Mouse (Mus musculus): ENCODE results near the gene Acot3.
"Not testable (repeated sequence)": the region's sequence is repeated elsewhere in the genome, so short reads cannot be mapped to it uniquely, and the experiment has no call there.

Gene Acot3

DNA sequence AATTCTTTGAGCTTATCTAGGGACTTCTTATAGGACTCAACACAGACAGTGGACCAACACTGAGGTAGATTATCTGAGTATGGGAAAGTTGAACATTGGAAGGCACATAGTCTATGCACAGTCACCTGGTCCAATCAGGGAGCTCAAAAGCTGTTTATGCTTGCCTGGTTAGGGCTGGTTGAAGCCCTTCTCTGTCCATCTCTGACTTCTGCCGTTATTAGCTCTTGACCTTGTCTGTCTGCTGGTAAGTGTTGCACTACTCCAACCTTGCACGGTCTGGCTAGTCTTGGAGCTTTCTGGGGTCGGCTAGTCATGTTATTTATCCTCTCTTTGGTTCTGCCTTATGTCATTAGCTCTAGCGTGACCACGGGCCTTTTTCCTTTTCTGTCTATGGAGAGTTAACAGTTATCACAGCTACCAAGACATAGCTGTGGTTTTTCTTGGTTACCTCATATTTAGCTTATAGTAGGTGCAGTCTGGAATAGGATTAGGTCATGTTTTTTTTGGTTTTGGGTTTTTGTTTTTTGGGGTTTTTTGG lies at the start of gene Acot3:
TSS of gene Acot3 (plus strand) at position 208 of the 538 bp plus-strand sequence.
- no peak for DNase-seq

DNA sequence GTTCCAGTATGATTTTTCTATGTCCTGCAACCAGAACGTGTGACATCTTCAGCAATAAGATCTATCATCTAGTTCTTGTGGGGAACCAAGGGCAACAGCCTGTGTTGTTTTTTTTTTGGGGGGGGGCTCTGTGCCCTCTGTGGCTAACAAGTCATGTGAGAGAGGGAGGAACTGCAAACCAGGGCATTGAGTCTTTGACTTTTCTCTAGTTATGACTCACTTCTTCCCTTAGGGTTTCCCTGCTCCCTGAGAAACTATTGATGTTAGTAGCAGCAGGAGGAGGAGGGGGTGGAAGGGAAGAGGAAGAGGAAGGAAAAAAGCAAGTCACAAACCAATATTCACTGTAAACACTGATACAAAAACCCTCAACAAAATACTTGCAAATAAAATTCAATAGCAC lies 48.1 kb upstream of the Acot3 start:
- DNase-seq, result no peak

DNA sequence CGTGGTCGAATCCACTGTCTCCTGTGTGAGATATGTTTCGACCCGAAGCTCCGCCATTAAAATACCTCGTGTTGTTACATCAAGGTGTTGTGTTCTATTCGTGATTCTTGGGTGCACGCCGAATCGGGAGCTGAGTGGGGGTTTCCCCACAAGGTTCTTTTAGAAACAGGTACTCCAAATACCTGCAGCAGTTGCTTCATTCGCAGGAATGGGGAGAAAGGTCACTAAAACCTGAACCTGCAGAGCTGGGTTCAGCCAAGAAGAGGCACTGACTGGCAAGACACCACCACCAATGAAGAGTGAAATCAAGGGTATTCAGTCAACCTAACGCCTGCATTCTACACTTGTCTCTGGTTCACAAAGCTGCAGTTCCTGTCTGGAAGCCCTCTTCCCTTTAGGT lies 43.7 kb upstream of the Acot3 start:
- DNase-seq, result no peak

DNA sequence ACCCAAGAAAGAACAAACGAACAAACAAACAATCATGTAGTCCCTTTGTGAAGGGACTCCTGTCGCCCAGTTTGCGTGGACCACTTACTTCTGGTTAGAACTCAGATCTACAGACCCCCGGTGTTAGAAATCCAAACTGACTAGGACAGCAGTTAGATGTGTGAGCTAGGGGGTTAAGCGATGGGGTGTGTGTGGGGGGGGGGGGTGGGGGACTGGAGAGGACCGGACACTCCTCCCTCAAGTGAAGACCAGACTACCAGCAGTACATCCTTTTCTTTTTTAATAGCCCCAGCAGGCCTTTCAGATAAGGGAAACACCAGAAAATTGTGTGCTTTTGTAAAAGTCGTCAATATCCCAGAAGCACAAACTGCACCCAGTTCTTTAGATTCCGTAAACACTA lies 43.2 kb upstream of the Acot3 start:
- DNase-seq, result no peak

DNA sequence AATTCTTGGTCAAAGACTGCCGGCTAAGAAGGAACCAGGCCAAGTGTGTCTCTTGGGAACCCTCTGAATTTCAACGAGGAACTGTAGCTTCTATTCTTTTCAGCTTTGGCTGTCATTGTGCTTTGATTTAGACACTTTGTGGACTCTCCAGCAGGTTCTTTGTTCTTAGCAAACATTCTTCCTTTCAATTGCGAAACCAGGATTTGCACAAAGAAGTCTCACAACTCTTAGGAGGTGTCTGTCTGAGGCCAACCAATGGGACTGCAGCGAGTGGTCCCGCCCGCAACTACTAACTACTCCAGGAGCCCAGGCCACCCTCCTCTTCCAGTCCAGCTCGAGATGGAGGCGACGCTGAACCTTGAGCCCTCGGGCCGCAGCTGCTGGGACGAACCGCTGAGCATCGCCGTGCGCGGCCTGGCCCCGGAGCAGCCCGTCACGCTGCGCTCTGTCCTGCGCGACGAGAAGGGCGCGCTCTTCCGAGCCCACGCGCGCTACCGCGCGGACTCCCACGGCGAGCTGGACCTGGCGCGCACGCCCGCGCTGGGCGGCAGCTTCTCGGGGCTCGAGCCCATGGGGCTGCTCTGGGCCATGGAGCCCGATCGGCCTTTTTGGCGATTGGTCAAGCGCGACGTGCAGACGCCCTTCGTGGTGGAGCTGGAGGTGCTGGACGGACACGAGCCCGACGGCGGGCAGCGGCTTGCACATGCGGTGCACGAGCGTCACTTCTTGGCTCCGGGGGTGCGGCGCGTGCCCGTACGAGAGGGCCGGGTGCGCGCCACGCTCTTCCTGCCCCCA lies 42.6 kb upstream of the Acot3 start, which contains the start of gene Acot1:
TSS of gene Acot1 (plus strand) at position 320 of the 795 bp plus-strand sequence.
- DNase-seq, result peak; percentile 81

DNA sequence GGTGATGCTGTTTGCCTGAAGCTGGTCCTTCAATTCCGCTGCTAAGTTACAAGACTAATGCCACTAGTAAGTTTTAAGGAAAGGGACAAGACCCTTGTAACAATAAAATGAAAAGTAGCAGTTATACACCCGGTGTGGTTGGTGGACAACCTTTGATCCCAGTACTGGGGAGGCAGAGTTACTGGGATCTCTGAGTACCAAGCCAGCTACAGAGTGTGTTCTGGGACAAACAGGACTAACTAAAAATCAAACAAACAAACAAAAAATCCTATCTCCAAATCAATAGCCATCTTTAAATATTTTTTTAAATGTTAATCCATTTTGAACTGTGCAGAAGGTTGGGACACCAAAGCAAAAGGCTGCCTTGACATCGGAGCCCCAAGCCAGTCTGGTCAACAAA lies 41.7 kb upstream of the Acot3 start:
- DNase-seq, result no peak

DNA sequence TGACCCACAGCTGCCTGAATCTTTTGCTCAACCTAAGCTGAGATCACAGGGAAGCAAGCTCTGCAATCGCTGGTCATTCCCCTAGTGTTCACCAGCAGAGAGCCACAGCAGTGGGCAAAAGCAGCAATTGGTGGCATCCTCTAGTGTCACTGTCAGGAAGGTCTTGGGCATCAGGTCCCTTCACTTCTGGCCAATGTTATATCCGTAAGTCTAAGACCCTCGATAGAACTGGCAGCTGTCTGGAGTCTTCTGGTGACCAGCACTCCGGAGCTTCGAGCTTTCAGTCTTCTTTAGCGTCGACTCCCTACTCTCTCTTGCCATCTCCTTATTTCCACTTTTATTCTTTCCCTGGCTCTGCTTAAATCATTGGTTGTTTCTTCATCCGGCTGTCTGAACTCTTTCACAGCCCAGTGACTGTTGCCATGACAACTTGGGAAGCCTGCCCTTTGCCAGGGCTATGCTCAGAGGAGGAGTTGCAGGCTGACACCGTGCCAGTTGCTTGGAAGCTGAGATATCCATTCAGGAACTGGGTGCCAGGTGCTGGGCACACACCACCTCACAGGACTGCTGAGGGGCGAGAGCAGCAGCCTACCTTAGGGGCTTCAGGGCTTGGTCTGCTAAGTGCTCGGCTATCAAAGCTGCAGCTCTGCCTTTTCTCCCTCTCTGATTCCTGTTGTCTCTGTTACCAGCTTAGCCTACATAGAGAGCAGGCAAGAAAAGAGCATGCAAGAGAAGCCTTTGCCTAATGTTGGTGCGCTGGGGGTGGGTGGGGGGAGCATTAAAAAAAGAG lies 40.5 kb upstream of the Acot3 start:
- peak; percentile 82 for DNase-seq

DNA sequence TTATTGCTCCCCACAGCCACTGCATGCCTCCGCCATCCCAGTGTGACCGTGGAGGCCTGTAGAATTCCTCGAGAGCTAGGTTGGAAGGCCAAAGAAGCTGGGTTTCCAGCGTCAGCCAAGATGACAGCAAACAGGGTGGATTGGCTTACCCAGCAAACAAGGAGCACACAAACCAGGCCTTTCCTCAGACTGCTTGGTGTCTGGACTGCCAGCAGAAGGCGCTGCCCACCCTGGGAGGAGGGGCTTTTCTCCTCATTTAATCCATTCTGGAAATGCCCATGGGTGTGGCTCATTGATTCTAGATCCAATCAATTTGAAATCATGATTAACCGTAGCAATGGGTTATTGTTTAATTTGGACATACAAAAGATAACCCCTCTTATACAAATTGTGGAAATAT lies 38.8 kb upstream of the Acot3 start:
- DNase-seq, result no peak

DNA sequence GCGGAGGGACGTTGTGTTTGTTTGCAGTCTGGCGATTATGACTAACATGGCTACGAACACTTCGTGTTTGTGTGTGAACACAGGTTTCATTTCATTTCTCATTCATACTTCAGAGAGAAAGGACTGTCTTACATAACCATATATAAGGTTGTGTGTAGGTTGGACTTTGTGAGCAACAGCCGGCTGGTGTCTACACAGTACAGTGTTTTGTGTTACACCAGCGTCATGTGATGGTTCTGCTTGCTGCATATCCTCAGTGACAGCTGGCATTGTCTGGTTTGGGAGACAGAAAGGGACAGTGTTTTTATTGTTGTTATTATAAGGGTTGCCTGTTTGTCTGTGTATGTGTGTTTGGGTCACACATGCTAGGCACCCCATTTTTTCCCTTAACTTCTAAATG lies 38.2 kb upstream of the Acot3 start:
- DNase-seq, result peak; percentile 50

DNA sequence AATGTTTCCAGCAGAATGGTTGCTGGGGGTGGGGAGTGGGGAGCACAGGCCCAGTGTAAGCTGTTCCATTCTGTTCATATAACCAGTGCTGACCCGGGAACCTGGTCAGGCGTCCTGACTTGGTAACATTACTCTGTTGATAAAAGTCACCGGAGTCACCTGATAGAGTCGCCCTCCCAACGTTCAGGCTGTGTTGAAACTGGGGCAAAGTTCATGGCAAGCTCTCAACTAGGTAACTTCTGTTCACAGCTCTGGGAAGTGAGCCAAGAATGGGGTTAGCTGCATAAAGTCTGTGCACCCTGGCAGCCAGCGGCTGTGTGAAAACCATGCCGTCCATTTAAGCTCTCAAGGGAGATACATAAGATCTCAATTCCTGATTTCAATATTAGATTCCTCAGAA lies 31.4 kb upstream of the Acot3 start:
- DNase-seq, result peak; percentile 33

DNA sequence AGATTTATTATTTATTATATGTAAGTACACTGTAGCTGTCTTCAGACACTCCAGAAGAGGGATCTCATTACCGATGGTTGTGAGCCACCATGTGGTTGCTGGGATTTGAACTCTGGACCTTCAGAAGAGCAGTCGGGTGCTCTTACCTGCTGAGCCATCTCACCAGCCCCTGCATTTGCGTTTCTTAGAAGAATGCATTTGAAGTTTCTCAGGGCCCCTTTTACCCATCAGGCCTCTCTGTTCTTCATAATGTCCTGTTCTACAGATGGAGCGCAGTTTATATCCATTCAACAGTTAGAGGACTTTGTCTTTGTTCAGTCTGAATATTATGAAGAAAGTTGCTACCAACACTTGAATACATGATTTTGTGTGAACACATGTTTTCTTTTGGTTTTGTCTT lies 29.7 kb upstream of the Acot3 start:
- DNase-seq, result not testable (repeated sequence)

DNA sequence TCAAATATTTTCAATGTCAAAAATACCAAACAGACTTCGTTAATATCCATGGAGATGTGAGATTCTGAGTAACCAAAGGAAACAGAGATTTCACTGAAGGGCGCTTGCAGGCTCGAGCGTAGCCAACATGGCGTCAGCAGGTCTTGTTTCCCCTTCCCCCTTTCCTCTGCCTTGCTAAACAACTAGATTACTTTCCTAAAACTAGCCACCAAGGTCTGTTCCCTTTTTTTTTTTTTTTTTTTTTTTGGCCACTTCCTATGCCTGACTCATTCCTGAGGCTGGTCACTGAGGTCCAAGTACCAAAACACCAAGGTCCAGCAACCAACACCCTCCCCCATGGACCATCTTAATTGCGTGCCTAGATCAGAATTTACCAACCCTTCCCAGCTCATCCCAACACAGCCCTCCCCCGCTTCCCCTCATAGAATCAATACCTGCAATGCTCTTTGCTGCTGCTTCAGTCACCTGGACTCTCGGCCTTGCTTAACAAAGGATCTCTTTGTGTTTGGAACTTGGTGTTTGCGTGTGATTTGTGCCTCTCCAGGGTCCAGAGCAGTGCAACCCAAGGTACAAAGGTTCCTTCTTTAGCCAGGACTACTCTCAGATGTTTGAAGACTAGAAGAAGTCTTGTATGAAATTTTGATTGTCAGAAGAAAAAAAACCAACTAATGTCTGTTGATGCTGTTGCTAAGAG lies 28.7 kb upstream of the Acot3 start:
- DNase-seq, result no peak

DNA sequence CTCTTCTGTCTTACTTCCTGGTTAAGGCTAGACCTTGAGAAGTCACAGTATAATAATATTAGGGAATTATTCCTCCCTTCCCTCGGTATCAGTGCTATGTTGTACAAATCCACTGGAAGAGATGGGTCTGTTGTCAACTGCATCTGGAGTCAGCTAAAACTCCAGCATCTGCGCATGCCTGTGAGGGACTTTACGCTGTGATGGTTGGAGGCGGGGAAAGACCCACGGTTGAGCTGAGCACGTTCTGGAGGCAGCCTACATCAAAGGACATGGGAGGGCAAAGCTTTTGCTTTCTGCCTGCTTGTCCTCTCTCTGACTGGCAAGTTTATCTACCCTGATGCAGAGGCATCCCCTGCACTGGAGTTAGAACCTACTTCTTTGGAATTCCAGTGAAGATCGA lies 26.1 kb upstream of the Acot3 start:
- no peak for DNase-seq

DNA sequence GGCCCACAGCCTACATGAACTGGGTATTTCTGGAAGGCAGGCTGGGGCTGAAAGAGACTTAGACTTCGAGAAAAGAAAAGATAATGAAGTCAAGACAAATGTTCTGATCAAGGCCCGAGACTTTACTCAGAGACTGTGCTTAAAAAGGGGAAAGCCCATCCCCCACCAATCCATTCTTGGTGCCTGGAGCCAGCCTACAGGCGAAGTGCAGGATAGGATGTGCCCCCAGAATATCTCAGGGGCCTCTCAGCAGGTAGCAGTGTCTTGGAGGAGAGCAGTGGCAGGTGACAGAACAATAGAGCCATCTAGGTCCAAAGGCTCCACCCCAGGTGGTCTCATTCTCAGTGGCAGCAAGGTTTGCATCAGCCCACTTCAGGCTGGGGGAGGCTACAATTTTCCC lies 23.6 kb upstream of the Acot3 start:
- DNase-seq, result not testable (repeated sequence)

DNA sequence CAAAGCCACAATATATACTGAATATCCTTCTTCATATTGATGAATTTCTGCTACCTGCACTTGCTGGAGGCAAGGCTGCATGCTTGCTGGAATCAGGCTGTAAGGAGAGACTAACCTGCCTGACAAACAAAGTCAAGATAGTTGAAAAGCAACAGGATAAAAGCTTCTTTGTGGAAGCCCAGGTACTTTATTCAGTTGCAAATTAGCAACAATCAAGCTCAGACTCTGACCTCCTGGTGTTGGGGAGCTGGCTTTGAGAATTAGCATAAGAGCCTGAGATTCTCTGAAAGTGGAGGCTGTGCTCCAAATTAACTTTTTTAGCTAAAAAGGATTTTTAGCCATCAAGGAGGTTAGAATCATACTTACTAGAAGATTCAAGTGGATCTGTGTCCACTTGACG lies 22.9 kb upstream of the Acot3 start:
- not testable (repeated sequence) for DNase-seq

DNA sequence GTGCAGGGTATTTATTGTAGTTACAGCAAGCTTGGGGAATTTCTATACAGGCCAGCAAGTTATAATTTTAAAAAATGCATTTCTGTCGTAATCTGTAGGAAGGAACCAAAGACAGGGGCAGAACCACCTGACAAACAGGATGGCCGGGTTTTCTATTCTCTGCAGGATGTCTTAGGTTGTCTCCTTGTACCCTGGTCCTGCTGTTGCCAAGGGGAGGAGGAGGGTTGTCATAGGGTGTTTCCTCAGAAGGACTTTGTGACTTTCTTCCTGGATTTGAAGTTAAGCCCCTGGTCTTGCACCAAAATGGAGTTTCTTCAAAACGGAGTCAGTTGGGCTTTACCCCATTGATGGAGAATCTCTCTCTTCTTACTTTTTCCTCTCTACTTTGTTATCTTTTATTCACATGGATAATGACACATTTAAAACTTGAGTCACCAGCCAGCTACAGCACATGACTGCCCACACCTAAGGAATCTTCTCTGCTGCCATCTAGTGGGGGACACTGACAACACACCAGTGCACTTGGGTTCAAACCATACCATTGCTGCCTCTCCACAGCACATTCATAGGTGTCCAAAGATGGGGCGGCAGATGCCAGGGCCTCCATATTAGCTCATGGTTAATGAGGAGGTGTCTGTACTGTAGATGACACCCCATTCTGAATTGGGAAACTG lies 21.1 kb upstream of the Acot3 start:
- DNase-seq, result peak; percentile 76

DNA sequence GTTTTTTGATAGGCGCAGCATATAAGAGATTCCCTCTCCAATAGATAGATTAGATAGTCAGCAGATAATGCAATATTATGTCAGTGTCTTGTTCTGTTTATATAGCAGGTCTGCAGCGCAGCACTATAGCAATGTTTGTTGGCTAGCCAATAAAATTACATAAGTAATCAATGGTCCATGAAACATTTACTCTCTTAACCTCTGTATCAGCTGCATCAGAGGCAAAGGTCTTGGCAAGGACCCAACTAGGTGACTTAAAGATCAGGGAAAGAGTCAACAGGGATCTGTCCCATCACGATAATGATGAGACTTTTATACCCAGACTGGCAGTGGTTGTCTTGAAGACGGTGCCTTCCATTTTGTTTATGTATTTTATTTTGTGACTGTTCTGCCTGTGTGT lies 19.1 kb upstream of the Acot3 start:
- no peak for DNase-seq

DNA sequence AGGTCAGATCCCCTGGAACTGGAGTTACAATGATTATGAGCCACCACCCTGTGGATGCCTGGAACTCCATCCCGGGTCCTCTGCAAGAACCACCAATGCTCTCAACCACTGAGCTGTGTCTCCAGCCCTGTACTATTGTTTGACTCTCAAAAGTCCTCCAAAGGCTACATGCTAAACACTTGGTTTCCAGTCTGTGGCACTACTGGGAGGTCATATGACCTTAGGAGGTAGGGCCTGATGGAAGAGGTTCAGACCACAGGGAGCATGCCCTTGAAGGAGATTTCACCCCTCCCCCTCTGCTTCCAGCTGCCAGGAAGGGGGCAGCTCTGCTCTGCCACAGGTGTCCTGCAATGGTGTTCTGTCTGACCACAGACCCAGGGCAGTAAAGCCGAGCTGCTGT lies 18.6 kb upstream of the Acot3 start:
- DNase-seq, result not testable (repeated sequence)

DNA sequence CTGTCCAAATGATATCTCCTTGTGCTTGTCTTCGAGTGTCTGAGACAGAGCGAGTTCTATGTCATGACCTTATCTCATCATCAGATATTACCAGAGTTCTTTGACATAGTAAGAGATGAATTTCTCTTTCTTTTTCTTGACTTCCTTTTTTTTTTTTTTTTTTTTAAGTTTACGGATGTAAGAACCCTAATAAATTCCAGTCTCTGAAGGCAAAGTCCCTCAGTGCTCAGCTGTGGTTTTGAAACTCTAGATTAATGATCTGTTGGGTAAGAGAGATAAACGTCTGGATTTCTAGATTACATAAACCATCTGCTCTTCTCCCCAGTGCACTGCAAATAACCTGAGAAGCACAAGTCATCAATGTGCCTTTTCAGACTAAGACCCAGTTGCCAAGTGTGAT lies 17.8 kb upstream of the Acot3 start:
- no peak for DNase-seq

DNA sequence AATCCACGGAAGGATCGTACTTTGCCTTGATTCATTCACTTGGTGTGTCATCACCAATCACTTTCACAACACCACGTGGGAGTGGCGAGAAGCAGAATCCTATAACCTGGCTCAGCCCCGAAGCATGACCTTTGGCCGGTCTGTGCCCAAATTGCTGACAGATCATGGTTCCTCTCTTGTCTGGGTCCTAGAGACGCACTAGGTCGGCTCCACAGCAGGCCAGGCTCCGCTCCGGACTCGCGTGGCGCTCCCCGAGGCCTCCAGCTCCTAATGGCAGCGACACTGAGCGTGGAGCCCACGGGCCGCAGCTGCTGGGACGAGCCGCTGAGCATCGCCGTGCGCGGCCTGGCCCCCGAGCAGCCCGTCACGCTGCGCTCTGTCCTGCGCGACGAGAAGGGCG lies 13.7 kb upstream of the Acot3 start, which contains the start of gene Acot4:
TSS of gene Acot4 (plus strand) at position 139 of the 400 bp plus-strand sequence.
- DNase-seq, result not testable (repeated sequence)

DNA sequence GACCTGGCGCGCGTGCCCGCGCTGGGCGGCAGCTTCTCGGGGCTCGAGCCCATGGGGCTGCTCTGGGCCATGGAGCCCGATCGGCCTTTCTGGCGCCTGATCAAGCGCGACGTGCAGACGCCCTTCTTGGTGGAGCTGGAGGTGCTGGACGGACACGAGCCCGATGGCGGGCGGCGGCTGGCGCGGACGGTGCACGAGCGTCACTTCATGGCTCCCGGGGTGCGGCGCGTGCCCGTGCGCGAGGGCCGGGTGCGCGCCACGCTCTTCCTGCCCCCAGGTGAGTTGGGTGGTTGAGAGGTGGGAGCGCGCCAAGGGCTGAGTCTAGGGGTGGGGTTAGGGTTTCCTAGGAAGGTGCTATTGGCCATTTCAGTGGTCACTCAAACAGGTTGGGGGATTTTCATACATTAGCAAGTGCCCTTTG lies 13.2 kb upstream of the Acot3 start, which contains the start of gene Gm49366:
TSS of gene Gm49366 (plus strand) at position 245 of the 421 bp plus-strand sequence.
- DNase-seq, result not testable (repeated sequence)

DNA sequence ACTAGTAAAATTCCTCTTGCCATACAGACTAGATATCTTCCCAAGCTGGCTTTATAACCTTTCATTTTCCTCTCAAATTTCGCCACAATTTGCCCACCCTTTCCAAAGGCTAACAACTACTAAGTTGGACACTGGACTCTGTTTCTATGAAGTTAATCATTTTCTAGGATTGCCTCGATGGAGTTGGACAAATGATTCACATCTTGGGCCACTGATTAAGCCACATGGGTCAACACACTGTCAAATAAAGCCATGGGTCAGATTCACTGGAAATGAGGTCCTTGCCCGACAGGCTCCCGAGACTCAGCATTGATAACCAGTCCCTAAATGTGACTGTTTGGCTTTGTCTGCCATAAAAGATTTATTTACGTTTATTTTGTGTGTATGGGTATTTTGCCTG lies 9.7 kb upstream of the Acot3 start:
- no peak for DNase-seq
